Mouse (Mus musculus): ENCODE results near the gene Wdr81. TPM values are rescaled to one million over a fixed set of nuclear protein-coding genes. Genes with fewer than 3 reads are reported as not detected.

Wdr81 gene
- total and polyA plus RNA-seq, 2 experiments from 2014 or later = 2.2 to 12.0 TPM

DNA sequence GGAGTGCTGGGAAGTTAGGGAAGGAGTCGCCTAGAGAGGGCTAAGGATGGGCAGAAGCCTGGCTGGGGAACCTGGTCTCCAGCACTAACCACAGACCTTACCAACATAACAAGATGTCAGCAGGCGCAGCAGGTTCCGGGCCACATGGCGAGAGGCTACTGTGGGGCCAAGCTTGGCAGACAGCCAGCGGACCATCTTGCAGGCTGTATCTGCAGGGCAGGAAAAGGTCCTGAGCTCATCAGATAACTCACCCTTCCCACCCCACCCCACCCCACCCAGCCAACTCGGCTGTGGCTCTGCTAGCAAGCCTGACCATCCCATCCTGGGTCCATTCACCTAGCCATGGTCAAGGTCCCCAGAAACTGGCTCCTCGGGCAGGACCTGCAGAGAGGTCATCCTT is 4.8 kb downstream of the Wdr81 start:
- ATAC-seq (ENCODE audit: insufficient read depth, low read depth) = no peak
- Histone ChIP-seq H3K9me3 (replicated peaks; ENCODE audit: control insufficient read depth, low read length) (no peaks in the 10 kb centered on the region), H3K9ac (replicated peaks; ENCODE audit: low read depth, low read length) (no peak overlapping the region), H3K27ac (ENCODE audit: low read depth) (no peak overlapping the region), H3K4me3 (ENCODE audit: low read depth, low read length) (no peak overlapping the region), H3K4me2 (ENCODE audit: low read depth, low read length) (no peak overlapping the region), H3K4me1 (ENCODE audit: control insufficient read depth, insufficient read depth) (peaks cover 10% of the 10 kb centered on the region), H3K27me3 (ENCODE audit: control insufficient read depth, insufficient read depth, low read length) (no peaks in the 10 kb centered on the region), H3K36me3 (replicated peaks; ENCODE audit: control insufficient read depth, insufficient read depth, low read length) (peaks cover 56% of the 10 kb centered on the region)
- TF ChIP-seq EP300 (IDR thresholded peaks at IDR 0.05; ENCODE audit: low read depth) (no peak), CTCF (IDR thresholded peaks at IDR 0.05; ENCODE audit: low read depth) (no peak)
- 66% methylated on average over 7 of the region's 7 CpGs for WGBS
- DNase-seq (ENCODE audit: low spot score) = no peak

DNA sequence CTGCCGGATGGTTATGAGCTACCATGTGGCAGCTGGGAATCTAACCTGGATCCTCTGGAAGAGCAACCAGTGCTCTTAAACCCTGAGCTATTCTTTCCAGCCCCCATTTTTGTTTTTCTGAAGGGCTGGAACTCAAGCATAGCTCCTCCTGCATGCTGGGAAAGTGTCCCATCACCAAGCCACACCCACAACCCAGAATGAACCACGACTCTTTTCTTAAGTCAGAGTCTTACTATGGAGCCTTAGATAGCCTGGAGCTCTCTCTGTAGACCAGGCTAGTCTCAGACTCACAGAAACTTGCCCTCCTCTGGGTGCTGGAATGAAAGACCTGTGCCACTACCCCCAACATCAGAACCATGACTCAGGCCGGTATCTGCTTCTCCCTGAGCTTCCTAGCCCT is 5.9 kb downstream of the Wdr81 start:
- Histone ChIP-seq H3K27ac (ENCODE audit: low read depth) (no peak overlapping the region), H3K4me3 (ENCODE audit: low read depth, low read length) (no peak overlapping the region), H3K4me2 (ENCODE audit: low read depth, low read length) (no peak overlapping the region), H3K9me3 (replicated peaks; ENCODE audit: control insufficient read depth, low read length) (no peaks in the 10 kb centered on the region), H3K9ac (replicated peaks; ENCODE audit: low read depth, low read length) (no peak overlapping the region), H3K36me3 (replicated peaks; ENCODE audit: control insufficient read depth, insufficient read depth, low read length) (peaks cover 64% of the 10 kb centered on the region), H3K27me3 (ENCODE audit: control insufficient read depth, insufficient read depth, low read length) (no peaks in the 10 kb centered on the region), H3K4me1 (ENCODE audit: control insufficient read depth, insufficient read depth) (peaks cover 4% of the 10 kb centered on the region)
- no peak for TF ChIP-seq EP300 (IDR thresholded peaks at IDR 0.05; ENCODE audit: low read depth)
- no peak for TF ChIP-seq CTCF (IDR thresholded peaks at IDR 0.05; ENCODE audit: low read depth)
- DNase-seq (ENCODE audit: low spot score) = no peak
- no peak for ATAC-seq (ENCODE audit: insufficient read depth, low read depth)
- 69% methylated on average over 3 of the region's 3 CpGs for WGBS

GRCm38 (mm10) chr11:75443711-75444110 is 10.8 kb downstream of the Wdr81 start:
- TF ChIP-seq EP300 (IDR thresholded peaks at IDR 0.05; ENCODE audit: low read depth) (no peak), CTCF (IDR thresholded peaks at IDR 0.05; ENCODE audit: low read depth) (no peak)

GRCm38 (mm10) chr11:75441601-75442000 is 12.9 kb downstream of the Wdr81 start:
- H3K36me3 ChIP-seq (replicated peaks; ENCODE audit: control insufficient read depth, insufficient read depth, low read length) = peaks cover 28% of the 10 kb centered on the region
- no peak overlapping the region for H3K27ac ChIP-seq (ENCODE audit: low read depth)
- no peaks in the 10 kb centered on the region for H3K4me1 ChIP-seq (ENCODE audit: control insufficient read depth, insufficient read depth)
- no peaks in the 10 kb centered on the region for H3K9me3 ChIP-seq (replicated peaks; ENCODE audit: control insufficient read depth, low read length)
- no peak for DNase-seq (ENCODE audit: low spot score)
- no peak overlapping the region for H3K4me2 ChIP-seq (ENCODE audit: low read depth, low read length)
- TF ChIP-seq EP300 (IDR thresholded peaks at IDR 0.05; ENCODE audit: low read depth) (no peak), CTCF (IDR thresholded peaks at IDR 0.05; ENCODE audit: low read depth) (no peak)
- ATAC-seq (ENCODE audit: insufficient read depth, low read depth) = no peak
- H3K27me3 ChIP-seq (ENCODE audit: control insufficient read depth, insufficient read depth, low read length) = no peaks in the 10 kb centered on the region
- 88% methylated on average over 16 of the region's 16 CpGs for WGBS
- no peak overlapping the region for H3K9ac ChIP-seq (replicated peaks; ENCODE audit: low read depth, low read length)
- no peak overlapping the region for H3K4me3 ChIP-seq (ENCODE audit: low read depth, low read length)

More at GRCm38 (mm10) chr11:75443711-75444110, 10.8 kb downstream of the Wdr81 start:
- H3K9me3 ChIP-seq (replicated peaks; ENCODE audit: control insufficient read depth, low read length) = no peaks in the 10 kb centered on the region
- H3K36me3 ChIP-seq (replicated peaks; ENCODE audit: control insufficient read depth, insufficient read depth, low read length) = peaks cover 49% of the 10 kb centered on the region
- H3K4me1 ChIP-seq (ENCODE audit: control insufficient read depth, insufficient read depth) = no peaks in the 10 kb centered on the region
- DNase-seq (ENCODE audit: low spot score) = no peak
- no peak overlapping the region for H3K27ac ChIP-seq (ENCODE audit: low read depth)
- H3K4me2 ChIP-seq (ENCODE audit: low read depth, low read length) = no peak overlapping the region
- no peak overlapping the region for H3K4me3 ChIP-seq (ENCODE audit: low read depth, low read length)
- no peaks in the 10 kb centered on the region for H3K27me3 ChIP-seq (ENCODE audit: control insufficient read depth, insufficient read depth, low read length)
- no peak overlapping the region for H3K9ac ChIP-seq (replicated peaks; ENCODE audit: low read depth, low read length)
- no peak for ATAC-seq (ENCODE audit: insufficient read depth, low read depth)
- 79% methylated on average over 8 of the region's 8 CpGs for WGBS

- no peak overlapping the region for H3K4me2 ChIP-seq (ENCODE audit: low read depth, low read length)
- WGBS = 74% methylated on average over 7 of the region's 7 CpGs
Observed at GRCm38 (mm10) chr11:75441034-75441433, 13.5 kb downstream of the Wdr81 start.

GRCm38 (mm10) chr11:75439951-75440350 is 14.6 kb downstream of the Wdr81 start:
- ATAC-seq (ENCODE audit: insufficient read depth, low read depth) (no peak), DNase-seq (ENCODE audit: low spot score) (no peak)
- no peak overlapping the region for H3K4me2 ChIP-seq (ENCODE audit: low read depth, low read length)
- no peak overlapping the region for H3K27ac ChIP-seq (ENCODE audit: low read depth)
- TF ChIP-seq EP300 (IDR thresholded peaks at IDR 0.05; ENCODE audit: low read depth) (no peak), CTCF (IDR thresholded peaks at IDR 0.05; ENCODE audit: low read depth) (no peak)
- no peak overlapping the region for H3K4me3 ChIP-seq (ENCODE audit: low read depth, low read length)
- H3K4me1 ChIP-seq (ENCODE audit: control insufficient read depth, insufficient read depth) = no peaks in the 10 kb centered on the region
- no peaks in the 10 kb centered on the region for H3K9me3 ChIP-seq (replicated peaks; ENCODE audit: control insufficient read depth, low read length)
- 85% methylated on average over 3 of the region's 3 CpGs for WGBS
- H3K36me3 ChIP-seq (replicated peaks; ENCODE audit: control insufficient read depth, insufficient read depth, low read length) = peaks cover 23% of the 10 kb centered on the region
- H3K9ac ChIP-seq (replicated peaks; ENCODE audit: low read depth, low read length) = no peak overlapping the region
- no peaks in the 10 kb centered on the region for H3K27me3 ChIP-seq (ENCODE audit: control insufficient read depth, insufficient read depth, low read length)

More at GRCm38 (mm10) chr11:75441034-75441433, 13.5 kb downstream of the Wdr81 start:
- no peaks in the 10 kb centered on the region for H3K9me3 ChIP-seq (replicated peaks; ENCODE audit: control insufficient read depth, low read length)
- DNase-seq (ENCODE audit: low spot score) (no peak), ATAC-seq (ENCODE audit: insufficient read depth, low read depth) (no peak)
- no peak overlapping the region for H3K4me3 ChIP-seq (ENCODE audit: low read depth, low read length)
- no peaks in the 10 kb centered on the region for H3K4me1 ChIP-seq (ENCODE audit: control insufficient read depth, insufficient read depth)
- no peak overlapping the region for H3K9ac ChIP-seq (replicated peaks; ENCODE audit: low read depth, low read length)
- H3K27me3 ChIP-seq (ENCODE audit: control insufficient read depth, insufficient read depth, low read length) = no peaks in the 10 kb centered on the region
- TF ChIP-seq EP300 (IDR thresholded peaks at IDR 0.05; ENCODE audit: low read depth) = no peak
- TF ChIP-seq CTCF (IDR thresholded peaks at IDR 0.05; ENCODE audit: low read depth) = no peak
- H3K27ac ChIP-seq (ENCODE audit: low read depth) = no peak overlapping the region
- peaks cover 28% of the 10 kb centered on the region for H3K36me3 ChIP-seq (replicated peaks; ENCODE audit: control insufficient read depth, insufficient read depth, low read length)
